Mouse (Mus musculus): ENCODE measurements around the gene Med1.

The Med1 gene

GRCm38 (mm10) chr11:98148551-98149301 is 44.4 kb downstream of the Med1 start:
- peak; percentile 36 for DNase-seq (ENCODE audit: low read depth)

- no peak for DNase-seq (ENCODE audit: low read depth)
Measured at GRCm38 (mm10) chr11:98145856-98146255, 47.2 kb downstream of the Med1 start.

GRCm38 (mm10) chr11:98142545-98142944 is 50.5 kb downstream of the Med1 start:
- no peak for DNase-seq (ENCODE audit: low read depth)

GRCm38 (mm10) chr11:98138894-98139293 is 54.2 kb downstream of the Med1 start:
- no peak for DNase-seq (ENCODE audit: low read depth)

GRCm38 (mm10) chr11:98137836-98138235 is 55.3 kb downstream of the Med1 start:
- no peak for DNase-seq (ENCODE audit: low read depth)

GRCm38 (mm10) chr11:98134951-98135350 is 58.1 kb downstream of the Med1 start:
- DNase-seq (ENCODE audit: low read depth), result no peak

GRCm38 (mm10) chr11:98123424-98123823 is 69.7 kb downstream of the Med1 start:
- DNase-seq (ENCODE audit: low read depth), result no peak

GRCm38 (mm10) chr11:98114363-98114762 is 78.7 kb downstream of the Med1 start:
- DNase-seq (ENCODE audit: low read depth), result no peak

GRCm38 (mm10) chr11:98113504-98113903 is 79.6 kb downstream of the Med1 start:
- no peak for DNase-seq (ENCODE audit: low read depth)

- no peak for DNase-seq (ENCODE audit: low read depth)
Measured at GRCm38 (mm10) chr11:98109706-98110105, 83.4 kb downstream of the Med1 start.

Data from c-Kit-positive CD71-positive TER-119-negative erythroid progenitor cells, embryonic 14.5 days (primary cell).